Mouse (Mus musculus): ENCODE measurements around the gene Atp2b2. TPM values are rescaled to one million over a fixed set of nuclear protein-coding genes. Genes with fewer than 3 reads are reported as not detected.

Atp2b2 gene
- total RNA-seq, 1 experiment = 0.67 TPM

GRCm38 (mm10) chr6:114023794-114024193 lies 18.6 kb downstream of the Atp2b2 start:
- in situ Hi-C loops (cut with MboI; ENCODE audit: low sequenced_read_pairs in 2 of 2, unreplicated experiment in 2 of 2) = no loop called here

GRCm38 (mm10) chr6:114022104-114022503 lies 20.3 kb downstream of the Atp2b2 start:
- no peaks in the 10 kb centered on the region for H3K4me1 ChIP-seq (ENCODE audit: control insufficient read depth in 2 of 2, insufficient read depth in 2 of 2, low read length in 2 of 2, poor library complexity in 1 of 2)
- H3K9ac ChIP-seq (ENCODE audit: insufficient read depth, low read depth, low read length, poor library complexity, severe bottlenecking) = no peak overlapping the region
- DNase-seq (ENCODE audit: low read depth, low spot score) = no peak
- TF ChIP-seq MAFK (IDR thresholded peaks at IDR 0.05; ENCODE audit: insufficient read depth, low read depth, low read length) (no peak), CHD2 (IDR thresholded peaks at IDR 0.05; ENCODE audit: low read depth, low read length) (no peak), ZNF384 (IDR thresholded peaks at IDR 0.05; ENCODE audit: low read depth, low read length) (no peak)
- in situ Hi-C loops (cut with MboI; ENCODE audit: low sequenced_read_pairs in 2 of 2, unreplicated experiment in 2 of 2) = no loop called here
- H3K4me3 ChIP-seq (ENCODE audit: insufficient read depth in 1 of 2, low read depth in 1 of 2, low read length in 2 of 2, poor library complexity in 1 of 2, severe bottlenecking in 1 of 2) = no peak overlapping the region
- H3K36me3 ChIP-seq (ENCODE audit: control insufficient read depth, insufficient read depth, low read length, poor library complexity, severe bottlenecking) = no peaks in the 10 kb centered on the region
- no peak overlapping the region for H3K27ac ChIP-seq (ENCODE audit: insufficient read depth, low read depth, low read length, poor library complexity, severe bottlenecking)
- H3K9me3 ChIP-seq (ENCODE audit: control insufficient read depth, insufficient read depth, low read depth, low read length) = no peaks in the 10 kb centered on the region

More at GRCm38 (mm10) chr6:114023794-114024193, 18.6 kb downstream of the Atp2b2 start:
- Histone ChIP-seq H3K4me3 (ENCODE audit: insufficient read depth in 1 of 2, low read depth in 1 of 2, low read length in 2 of 2, poor library complexity in 1 of 2, severe bottlenecking in 1 of 2) (no peak overlapping the region), H3K9me3 (ENCODE audit: control insufficient read depth, insufficient read depth, low read depth, low read length) (no peaks in the 10 kb centered on the region), H3K27ac (ENCODE audit: insufficient read depth, low read depth, low read length, poor library complexity, severe bottlenecking) (no peak overlapping the region), H3K4me1 (ENCODE audit: control insufficient read depth in 2 of 2, insufficient read depth in 2 of 2, low read length in 2 of 2, poor library complexity in 1 of 2) (no peaks in the 10 kb centered on the region), H3K9ac (ENCODE audit: insufficient read depth, low read depth, low read length, poor library complexity, severe bottlenecking) (no peak overlapping the region), H3K36me3 (ENCODE audit: control insufficient read depth, insufficient read depth, low read length, poor library complexity, severe bottlenecking) (no peaks in the 10 kb centered on the region)
- no peak for TF ChIP-seq HCFC1 (IDR thresholded peaks at IDR 0.05; ENCODE audit: borderline replicate concordance, insufficient read depth, low read length)
- TF ChIP-seq CHD2 (IDR thresholded peaks at IDR 0.05; ENCODE audit: low read depth, low read length) = no peak
- no peak for TF ChIP-seq ZNF384 (IDR thresholded peaks at IDR 0.05; ENCODE audit: low read depth, low read length)
- no peak for TF ChIP-seq MAFK (IDR thresholded peaks at IDR 0.05; ENCODE audit: insufficient read depth, low read depth, low read length)
- no peak for TF ChIP-seq ZC3H11A (IDR thresholded peaks at IDR 0.05; ENCODE audit: borderline replicate concordance, low read depth, low read length)
- DNase-seq (ENCODE audit: low read depth, low spot score) = no peak

- Histone ChIP-seq H3K4me1 (ENCODE audit: control insufficient read depth in 2 of 2, insufficient read depth in 2 of 2, low read length in 2 of 2, poor library complexity in 1 of 2) (no peaks in the 10 kb centered on the region), H3K9ac (ENCODE audit: insufficient read depth, low read depth, low read length, poor library complexity, severe bottlenecking) (no peak overlapping the region), H3K36me3 (ENCODE audit: control insufficient read depth, insufficient read depth, low read length, poor library complexity, severe bottlenecking) (no peaks in the 10 kb centered on the region), H3K9me3 (ENCODE audit: control insufficient read depth, insufficient read depth, low read depth, low read length) (no peaks in the 10 kb centered on the region), H3K4me3 (ENCODE audit: insufficient read depth in 1 of 2, low read depth in 1 of 2, low read length in 2 of 2, poor library complexity in 1 of 2, severe bottlenecking in 1 of 2) (no peak overlapping the region), H3K27ac (ENCODE audit: insufficient read depth, low read depth, low read length, poor library complexity, severe bottlenecking) (no peak overlapping the region)
- no peak for DNase-seq (ENCODE audit: low read depth, low spot score)
- TF ChIP-seq ZNF384 (IDR thresholded peaks at IDR 0.05; ENCODE audit: low read depth, low read length) (no peak), HCFC1 (IDR thresholded peaks at IDR 0.05; ENCODE audit: borderline replicate concordance, insufficient read depth, low read length) (no peak), ZC3H11A (IDR thresholded peaks at IDR 0.05; ENCODE audit: borderline replicate concordance, low read depth, low read length) (no peak), MAFK (IDR thresholded peaks at IDR 0.05; ENCODE audit: insufficient read depth, low read depth, low read length) (no peak)
- in situ Hi-C loops (cut with MboI; ENCODE audit: low sequenced_read_pairs in 2 of 2, unreplicated experiment in 2 of 2) = no loop called here
These were observed 28.6 kb downstream of the Atp2b2 start for GRCm38 (mm10) chr6:114013801-114014200.

GRCm38 (mm10) chr6:114012834-114013233 lies 29.6 kb downstream of the Atp2b2 start:
- H3K9me3 ChIP-seq (ENCODE audit: control insufficient read depth, insufficient read depth, low read depth, low read length) = no peaks in the 10 kb centered on the region
- H3K9ac ChIP-seq (ENCODE audit: insufficient read depth, low read depth, low read length, poor library complexity, severe bottlenecking) = no peak overlapping the region
- H3K36me3 ChIP-seq (ENCODE audit: control insufficient read depth, insufficient read depth, low read length, poor library complexity, severe bottlenecking) = no peaks in the 10 kb centered on the region
- in situ Hi-C loops (cut with MboI; ENCODE audit: low sequenced_read_pairs in 2 of 2, unreplicated experiment in 2 of 2) = no loop called here
- DNase-seq (ENCODE audit: low read depth, low spot score) = no peak
- no peaks in the 10 kb centered on the region for H3K4me1 ChIP-seq (ENCODE audit: control insufficient read depth in 2 of 2, insufficient read depth in 2 of 2, low read length in 2 of 2, poor library complexity in 1 of 2)
- H3K4me3 ChIP-seq (ENCODE audit: insufficient read depth in 1 of 2, low read depth in 1 of 2, low read length in 2 of 2, poor library complexity in 1 of 2, severe bottlenecking in 1 of 2) = no peak overlapping the region
- TF ChIP-seq HCFC1 (IDR thresholded peaks at IDR 0.05; ENCODE audit: borderline replicate concordance, insufficient read depth, low read length) (no peak), ZC3H11A (IDR thresholded peaks at IDR 0.05; ENCODE audit: borderline replicate concordance, low read depth, low read length) (no peak), CHD2 (IDR thresholded peaks at IDR 0.05; ENCODE audit: low read depth, low read length) (no peak), MAFK (IDR thresholded peaks at IDR 0.05; ENCODE audit: insufficient read depth, low read depth, low read length) (no peak), ZNF384 (IDR thresholded peaks at IDR 0.05; ENCODE audit: low read depth, low read length) (no peak)
- H3K27ac ChIP-seq (ENCODE audit: insufficient read depth, low read depth, low read length, poor library complexity, severe bottlenecking) = no peak overlapping the region

GRCm38 (mm10) chr6:114011976-114012375 lies 30.4 kb downstream of the Atp2b2 start:
- Histone ChIP-seq H3K4me3 (ENCODE audit: insufficient read depth in 1 of 2, low read depth in 1 of 2, low read length in 2 of 2, poor library complexity in 1 of 2, severe bottlenecking in 1 of 2) (no peak overlapping the region), H3K27ac (ENCODE audit: insufficient read depth, low read depth, low read length, poor library complexity, severe bottlenecking) (no peak overlapping the region), H3K4me1 (ENCODE audit: control insufficient read depth in 2 of 2, insufficient read depth in 2 of 2, low read length in 2 of 2, poor library complexity in 1 of 2) (no peaks in the 10 kb centered on the region), H3K36me3 (ENCODE audit: control insufficient read depth, insufficient read depth, low read length, poor library complexity, severe bottlenecking) (no peaks in the 10 kb centered on the region), H3K9me3 (ENCODE audit: control insufficient read depth, insufficient read depth, low read depth, low read length) (no peaks in the 10 kb centered on the region), H3K9ac (ENCODE audit: insufficient read depth, low read depth, low read length, poor library complexity, severe bottlenecking) (no peak overlapping the region)
- in situ Hi-C loops (cut with MboI; ENCODE audit: low sequenced_read_pairs in 2 of 2, unreplicated experiment in 2 of 2) = no loop called here
- no peak for DNase-seq (ENCODE audit: low read depth, low spot score)
- TF ChIP-seq ZNF384 (IDR thresholded peaks at IDR 0.05; ENCODE audit: low read depth, low read length) = no peak
- no peak for TF ChIP-seq HCFC1 (IDR thresholded peaks at IDR 0.05; ENCODE audit: borderline replicate concordance, insufficient read depth, low read length)
- TF ChIP-seq MAFK (IDR thresholded peaks at IDR 0.05; ENCODE audit: insufficient read depth, low read depth, low read length) = no peak
- TF ChIP-seq ZC3H11A (IDR thresholded peaks at IDR 0.05; ENCODE audit: borderline replicate concordance, low read depth, low read length) = no peak
- no peak for TF ChIP-seq CHD2 (IDR thresholded peaks at IDR 0.05; ENCODE audit: low read depth, low read length)
